Mouse (Mus musculus) hindbrain, embryonic 13.5 days (tissue): ENCODE measurements around the gene Kcnmb1. TPM values are rescaled to one million over a fixed set of nuclear protein-coding genes. Genes with fewer than 3 reads are reported as not detected.

ENCODE experiments used
- ATAC-seq: fragments of 200-750 bp; cut with Nextera tagmentation; 2 replicates; pipeline ENCODE4 v1.8.0; 2017; ENCODE audit warnings: moderate TSS enrichment; ENCODE audit not compliant: low FRiP score
- H3K27ac ChIP-seq: fragments of 300-500 bp; sonication (generic); 2 replicates; pipeline ENCODE4 v1.5.1; 2015; ENCODE audit warnings: inconsistent platforms, mild to moderate bottlenecking, moderate library complexity
- H3K27me3 ChIP-seq: fragments of 300-500 bp; sonication (generic); 2 replicates; pipeline ENCODE4 v1.6.1; 2015; ENCODE audit warnings: mild to moderate bottlenecking, inconsistent platforms
- H3K36me3 ChIP-seq: fragments of 300-500 bp; sonication (generic); 2 replicates; pipeline ENCODE4 v1.6.1; 2015; ENCODE audit warnings: mild to moderate bottlenecking, inconsistent platforms
- H3K4me1 ChIP-seq: fragments of 300-500 bp; sonication (generic); replicated peaks from 2 replicates; pipeline ENCODE4 v1.6.1; 2015; ENCODE audit warnings: inconsistent platforms
- H3K4me2 ChIP-seq: fragments of 300-500 bp; sonication (generic); 2 replicates; pipeline ENCODE4 v1.6.1; 2015; ENCODE audit warnings: inconsistent platforms, mild to moderate bottlenecking, moderate library complexity
- H3K4me3 ChIP-seq: fragments of 300-500 bp; sonication (generic); 2 replicates; pipeline ENCODE4 v1.5.1; 2015; ENCODE audit warnings: mild to moderate bottlenecking, inconsistent platforms
- H3K9ac ChIP-seq: fragments of 300-500 bp; sonication (generic); 2 replicates; pipeline ENCODE4 v1.6.1; 2015; ENCODE audit warnings: mild to moderate bottlenecking, inconsistent platforms
- H3K9me3 ChIP-seq: fragments of 300-500 bp; sonication (generic); 2 replicates; pipeline ENCODE4 v1.6.1; 2016; ENCODE audit warnings: inconsistent platforms
- WGBS: fragments of 180-500 bp; shearing (Covaris S2); methylation state at CpG from one replicate; pipeline ENCODE4 v1.1.7; 2015; 5-methylcytosine and 5-hydroxymethylcytosine counted together
- polyA plus RNA-seq: library from polyadenylated mRNA; unstranded; fragments of >200 nt; fragmentation: Nextera tagmentation; extraction: Ambion mirVana; gene quantifications from 2 replicates; pipeline ENCODE4 v1.2.1, GENCODE M21; 2015

Kcnmb1 gene
- polyA plus RNA-seq, 1 experiment from 2014 or later = 0.27 TPM

- H3K27me3 ChIP-seq = 0 out of 2 replicates have a peak, but pooled peaks cover 3% of the 10 kb centered on the region
- no peak overlapping the region for H3K4me2 ChIP-seq
- H3K36me3 ChIP-seq = no peaks in the 10 kb centered on the region
- H3K4me3 ChIP-seq = no peak overlapping the region
- H3K9me3 ChIP-seq = no peaks in the 10 kb centered on the region
- ATAC-seq = no peak
- H3K9ac ChIP-seq = no peak overlapping the region
- no peak overlapping the region for H3K27ac ChIP-seq
- 90% methylated on average over 2 of the region's 2 CpGs for WGBS
- 0 out of 2 replicates have a peak, but pooled peaks cover 2% of the 10 kb centered on the region for H3K4me1 ChIP-seq
Measured at GRCm38 (mm10) chr11:33975121-33975520, 12.3 kb downstream of the Kcnmb1 start.

DNA sequence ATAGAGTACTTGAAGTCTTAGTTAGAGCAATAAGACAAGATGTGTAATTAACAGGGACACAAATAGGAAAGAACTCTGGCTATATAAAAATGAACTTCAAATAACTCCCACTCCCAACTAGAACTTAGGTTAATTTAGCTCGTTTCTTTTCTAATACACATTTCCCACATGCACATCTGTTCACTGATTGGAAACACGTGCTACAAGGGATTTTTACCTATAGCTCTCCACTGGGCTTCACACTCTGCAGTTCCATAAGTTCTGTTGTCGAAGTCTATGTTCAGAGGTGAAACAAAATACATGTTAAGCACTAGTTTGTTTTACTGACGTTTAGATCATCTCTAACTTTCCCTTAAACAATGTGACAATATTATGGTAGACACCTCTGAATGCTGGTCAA lies 17.3 kb downstream of the Kcnmb1 start:
- Histone ChIP-seq H3K36me3 (no peaks in the 10 kb centered on the region), H3K9ac (no peak overlapping the region), H3K4me2 (no peak overlapping the region), H3K4me1 (no peaks in the 10 kb centered on the region), H3K27me3 (0 out of 2 replicates have a peak, but pooled peaks cover 2% of the 10 kb centered on the region), H3K4me3 (no peak overlapping the region), H3K27ac (no peak overlapping the region), H3K9me3 (no peaks in the 10 kb centered on the region)
- ATAC-seq = no peak
- WGBS = 79% methylated on average over 4 of the region's 4 CpGs

- Histone ChIP-seq H3K9ac (no peak overlapping the region), H3K27me3 (no peaks in the 10 kb centered on the region), H3K9me3 (no peaks in the 10 kb centered on the region), H3K4me1 (no peaks in the 10 kb centered on the region), H3K4me3 (no peak overlapping the region), H3K36me3 (no peaks in the 10 kb centered on the region), H3K4me2 (no peak overlapping the region), H3K27ac (no peak overlapping the region)
- ATAC-seq = no peak
- WGBS = 89% methylated on average over 2 of the region's 2 CpGs
Measured at GRCm38 (mm10) chr11:33986525-33986924, 23.7 kb downstream of the Kcnmb1 start.

DNA sequence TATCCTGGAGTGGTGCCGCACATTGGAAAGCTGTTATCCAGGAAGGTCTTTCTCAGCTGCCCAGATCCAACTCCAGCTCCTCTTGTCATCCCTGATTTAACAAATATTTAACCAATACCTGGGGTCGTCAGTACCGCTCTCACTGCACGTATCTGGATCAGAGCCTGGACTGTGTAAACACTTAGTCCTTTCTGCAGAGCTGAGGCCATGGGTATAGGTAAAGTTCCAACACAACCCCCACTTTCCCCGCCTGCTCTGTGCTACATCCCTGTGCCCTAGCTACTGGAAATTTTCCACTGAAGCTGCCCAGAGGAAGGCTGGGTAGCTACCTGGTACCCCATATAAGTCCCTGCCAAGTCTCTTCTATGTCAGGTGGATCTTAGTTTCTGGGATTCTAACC lies 27.2 kb downstream of the Kcnmb1 start:
- no peaks in the 10 kb centered on the region for H3K27me3 ChIP-seq
- H3K4me2 ChIP-seq = no peak overlapping the region
- H3K4me3 ChIP-seq = no peak overlapping the region
- ATAC-seq = no peak
- 86% methylated on average over 5 of the region's 5 CpGs for WGBS
- H3K9me3 ChIP-seq = no peaks in the 10 kb centered on the region
- H3K9ac ChIP-seq = no peak overlapping the region
- no peaks in the 10 kb centered on the region for H3K36me3 ChIP-seq
- peaks cover 22% of the 10 kb centered on the region for H3K4me1 ChIP-seq
- H3K27ac ChIP-seq = no peak overlapping the region

GRCm38 (mm10) chr11:33992938-33993337 lies 30.1 kb downstream of the Kcnmb1 start, which contains the start of gene Kcnip1:
TSS of gene Kcnip1 (minus strand) at chr11:33993152.
- H3K4me1 ChIP-seq = peaks cover 22% of the 10 kb centered on the region
- H3K4me3 ChIP-seq = no peak within 1 kb of the TSS
- no peaks in the 10 kb centered on the region for H3K36me3 ChIP-seq
- 25% methylated on average over 12 of the region's 12 CpGs for WGBS
- peak; percentile 40 for ATAC-seq
- no peaks in the 10 kb centered on the region for H3K27me3 ChIP-seq
- no peaks in the 10 kb centered on the region for H3K9me3 ChIP-seq
- H3K4me2 ChIP-seq = peak within 1 kb of the TSS; percentile 35
- peak within 1 kb of the TSS; percentile 41; the same call in 1 of the 2 replicates for H3K27ac ChIP-seq
- H3K9ac ChIP-seq = peak within 1 kb of the TSS; percentile 43; the same call in 1 of the 2 replicates

DNA sequence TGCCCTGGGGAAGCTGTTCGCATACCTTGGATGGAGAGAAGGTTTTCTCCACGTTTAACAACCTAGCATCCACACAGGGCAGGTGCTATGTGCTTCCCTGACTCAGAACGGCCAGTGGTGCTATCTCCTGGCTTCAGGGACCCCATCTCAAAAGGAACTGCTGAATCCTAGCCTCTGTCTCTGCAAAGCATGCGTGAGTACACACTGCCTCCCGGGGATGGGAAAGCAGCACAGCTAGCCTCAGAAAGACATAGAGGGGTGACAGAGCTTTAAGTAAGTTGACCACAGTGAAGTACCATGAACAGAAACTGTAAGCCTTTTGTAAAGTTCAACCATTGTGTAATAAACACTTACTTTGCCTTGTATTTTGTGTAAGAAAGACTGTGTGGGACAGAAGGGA lies 30.7 kb downstream of the Kcnmb1 start:
- no peaks in the 10 kb centered on the region for H3K36me3 ChIP-seq
- no peak overlapping the region for H3K4me2 ChIP-seq
- 64% methylated on average over 5 of the region's 5 CpGs for WGBS

GRCm38 (mm10) chr11:33998244-33998643 lies 35.4 kb downstream of the Kcnmb1 start:
- Histone ChIP-seq H3K36me3 (no peaks in the 10 kb centered on the region), H3K4me3 (no peak overlapping the region), H3K4me2 (no peak overlapping the region), H3K4me1 (peaks cover 18% of the 10 kb centered on the region), H3K27ac (peak overlapping the region; percentile 52; the same call in 1 of the 2 replicates), H3K9ac (no peak overlapping the region), H3K9me3 (no peaks in the 10 kb centered on the region), H3K27me3 (no peaks in the 10 kb centered on the region)
- ATAC-seq = no peak
- 36% methylated on average over 10 of the region's 10 CpGs for WGBS

More for the DNA sequence above, 30.7 kb downstream of the Kcnmb1 start:
- no peaks in the 10 kb centered on the region for H3K9me3 ChIP-seq
- H3K4me3 ChIP-seq = no peak overlapping the region
- no peaks in the 10 kb centered on the region for H3K27me3 ChIP-seq
- peaks cover 25% of the 10 kb centered on the region for H3K4me1 ChIP-seq
- ATAC-seq = no peak; the same call in 1 of the 2 replicates
- H3K27ac ChIP-seq = no peak overlapping the region
- no peak overlapping the region for H3K9ac ChIP-seq

DNA sequence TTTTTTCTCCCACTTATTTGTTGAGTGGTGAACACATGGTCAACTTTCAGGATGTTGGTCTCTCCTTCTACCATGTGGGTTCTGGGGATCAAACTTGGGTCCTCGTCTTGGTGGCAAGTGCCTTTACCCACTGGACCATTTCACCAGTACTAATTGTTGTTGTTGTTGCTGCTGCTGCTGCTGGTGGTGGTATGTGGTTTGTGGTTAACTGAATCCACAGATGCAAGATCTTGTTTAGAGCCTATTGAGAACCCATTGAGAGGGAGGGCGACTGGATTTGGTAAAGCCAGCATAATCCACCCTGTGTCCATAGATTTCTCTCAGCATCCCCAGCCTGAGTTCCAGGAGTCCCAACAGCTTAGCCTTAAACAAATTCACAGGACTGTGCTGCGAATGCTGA lies 37.6 kb downstream of the Kcnmb1 start:
- H3K4me1 ChIP-seq = peaks cover 10% of the 10 kb centered on the region
- no peak for ATAC-seq
- H3K4me2 ChIP-seq = no peak overlapping the region
- no peak overlapping the region for H3K4me3 ChIP-seq
- no peaks in the 10 kb centered on the region for H3K27me3 ChIP-seq
- H3K36me3 ChIP-seq = no peaks in the 10 kb centered on the region
- no peak overlapping the region for H3K27ac ChIP-seq
- H3K9me3 ChIP-seq = no peaks in the 10 kb centered on the region
- 83% methylated on average over 3 of the region's 3 CpGs for WGBS
- no peak overlapping the region for H3K9ac ChIP-seq

- H3K4me1 ChIP-seq = peaks cover 10% of the 10 kb centered on the region
- H3K4me3 ChIP-seq = no peak overlapping the region
- H3K36me3 ChIP-seq = no peaks in the 10 kb centered on the region
- no peaks in the 10 kb centered on the region for H3K9me3 ChIP-seq
- no peak overlapping the region for H3K27ac ChIP-seq
- H3K27me3 ChIP-seq = no peaks in the 10 kb centered on the region
- no peak overlapping the region for H3K4me2 ChIP-seq
- no peak overlapping the region for H3K9ac ChIP-seq
- 14% methylated on average over 5 of the region's 5 CpGs for WGBS
- ATAC-seq = no peak
Measured at GRCm38 (mm10) chr11:34001938-34002592, 39.3 kb downstream of the Kcnmb1 start.

GRCm38 (mm10) chr11:34002593-34002965 lies 39.8 kb downstream of the Kcnmb1 start:
- no peaks in the 10 kb centered on the region for H3K27me3 ChIP-seq
- ATAC-seq = no peak
- WGBS = 81% methylated on average over 5 of the region's 5 CpGs
- H3K4me3 ChIP-seq = no peak overlapping the region
- H3K36me3 ChIP-seq = no peaks in the 10 kb centered on the region
- H3K4me2 ChIP-seq = no peak overlapping the region
- H3K4me1 ChIP-seq = peaks cover 10% of the 10 kb centered on the region
- H3K27ac ChIP-seq = no peak overlapping the region
- no peaks in the 10 kb centered on the region for H3K9me3 ChIP-seq
- H3K9ac ChIP-seq = no peak overlapping the region

DNA sequence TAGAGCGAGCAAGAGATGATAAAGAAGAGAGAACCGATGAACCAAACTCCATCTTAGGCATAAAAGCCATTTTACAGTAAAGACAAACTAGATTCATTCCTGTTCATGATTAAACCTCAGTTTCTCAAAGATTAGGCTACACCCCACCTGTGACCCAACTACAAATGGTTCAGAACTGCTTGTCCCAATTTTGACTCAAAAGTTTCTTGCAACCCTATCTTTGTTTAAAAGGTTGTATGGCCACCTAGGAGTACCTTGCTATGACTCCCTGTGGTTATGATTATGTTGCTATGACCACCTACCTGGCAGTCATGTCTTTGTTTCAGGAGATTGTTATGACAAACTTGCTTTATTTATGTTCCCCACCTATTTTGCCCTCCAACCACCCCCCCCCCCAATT lies 44.8 kb downstream of the Kcnmb1 start:
- Histone ChIP-seq H3K4me1 (no peaks in the 10 kb centered on the region), H3K9ac (no peak overlapping the region), H3K4me2 (no peak overlapping the region), H3K27me3 (no peaks in the 10 kb centered on the region), H3K4me3 (no peak overlapping the region), H3K9me3 (no peaks in the 10 kb centered on the region), H3K36me3 (no peaks in the 10 kb centered on the region), H3K27ac (no peak overlapping the region)
- WGBS = 94% methylated on average over 2 of the region's 2 CpGs
- ATAC-seq = no peak

DNA sequence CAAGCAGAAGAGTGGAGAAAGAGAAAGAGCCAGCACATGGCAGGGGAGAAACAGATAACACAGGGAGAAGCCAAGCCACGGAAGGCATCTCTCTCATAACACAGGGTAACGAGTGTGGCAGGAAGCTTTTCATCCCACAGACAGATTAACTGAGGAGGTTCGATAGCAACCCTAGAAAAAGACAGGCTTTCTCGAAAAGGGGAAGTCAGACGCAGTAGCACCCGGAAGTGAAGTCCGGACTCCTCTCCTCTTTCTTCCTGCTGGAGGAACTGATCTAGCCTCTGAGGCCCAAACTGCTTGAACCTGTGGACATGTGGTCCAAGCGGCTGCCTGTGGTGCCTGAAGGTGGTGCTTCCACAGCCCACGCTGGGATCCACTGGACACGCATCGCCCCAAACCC lies 45.4 kb downstream of the Kcnmb1 start:
- no peak overlapping the region for H3K4me2 ChIP-seq
- H3K27me3 ChIP-seq = no peaks in the 10 kb centered on the region
- H3K27ac ChIP-seq = no peak overlapping the region
- H3K4me3 ChIP-seq = no peak overlapping the region
- H3K36me3 ChIP-seq = no peaks in the 10 kb centered on the region
- no peak overlapping the region for H3K9ac ChIP-seq
- no peaks in the 10 kb centered on the region for H3K4me1 ChIP-seq
- H3K9me3 ChIP-seq = no peaks in the 10 kb centered on the region
- no peak for ATAC-seq
- WGBS = 91% methylated on average over 11 of the region's 11 CpGs

GRCm38 (mm10) chr11:34008702-34009101 lies 45.9 kb downstream of the Kcnmb1 start:
- H3K9me3 ChIP-seq = no peaks in the 10 kb centered on the region
- no peak overlapping the region for H3K27ac ChIP-seq
- no peaks in the 10 kb centered on the region for H3K4me1 ChIP-seq
- ATAC-seq = no peak
- 54% methylated on average over 9 of the region's 9 CpGs for WGBS
- H3K9ac ChIP-seq = no peak overlapping the region
- H3K36me3 ChIP-seq = no peaks in the 10 kb centered on the region
- H3K4me2 ChIP-seq = no peak overlapping the region
- H3K27me3 ChIP-seq = no peaks in the 10 kb centered on the region
- no peak overlapping the region for H3K4me3 ChIP-seq
